Mouse (Mus musculus): ENCODE measurements around the gene Tfip11. TPM values are rescaled to one million over a fixed set of nuclear protein-coding genes. Genes with fewer than 3 reads are reported as not detected.

The Tfip11 gene
- polyA plus RNA-seq, 1 experiment from 2014 or later = 12.0 TPM

DNA sequence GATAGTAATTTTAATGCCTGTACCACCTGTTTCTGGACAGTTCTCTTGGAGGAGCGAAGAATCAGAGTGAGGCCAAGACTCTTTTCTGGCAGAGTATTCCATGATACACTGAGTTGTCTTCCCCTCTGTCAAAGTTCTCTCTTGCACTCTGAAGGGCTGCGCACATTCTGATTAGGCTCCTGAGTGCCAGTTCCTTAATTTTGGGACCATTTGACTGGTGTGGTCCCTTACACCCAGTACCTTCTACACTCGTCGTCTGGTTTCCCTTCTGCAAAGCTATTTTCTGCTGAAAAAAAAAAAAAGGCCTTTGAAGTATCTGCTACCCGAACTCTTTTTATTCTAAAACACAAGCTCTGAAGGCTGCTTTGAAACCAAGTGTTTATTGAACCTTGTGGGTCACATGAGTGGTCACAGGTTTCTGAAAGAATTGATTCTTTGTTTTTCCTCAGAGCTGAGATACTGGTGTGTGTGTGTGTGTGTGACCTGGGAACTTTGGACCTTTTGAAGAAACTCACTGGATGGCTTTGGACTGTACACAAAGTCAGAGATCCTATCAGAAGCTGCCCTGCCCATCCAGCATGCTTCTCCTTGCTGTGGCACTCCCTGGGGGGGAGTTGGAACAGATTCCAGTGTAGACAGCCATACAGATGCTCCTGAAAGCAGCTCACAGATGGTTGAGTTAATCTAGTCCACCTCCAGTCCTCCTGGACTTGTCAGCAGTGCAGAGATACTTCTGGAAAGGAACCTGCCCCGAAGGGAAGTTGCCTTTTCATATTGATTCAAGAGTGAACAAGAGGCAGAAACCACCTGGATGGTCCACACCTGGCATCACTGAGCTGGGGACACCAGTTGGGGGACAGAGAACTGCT lies 18.2 kb downstream of the Tfip11 start:
- peaks cover 21% of the 10 kb centered on the region for H3K36me3 ChIP-seq (replicated peaks)
- no peak overlapping the region for H3K9ac ChIP-seq
- no peak overlapping the region for H3K4me3 ChIP-seq (replicated peaks)
- 59% methylated on average over 6 of the region's 6 CpGs for WGBS (ENCODE audit: insufficient replicate concordance)
- 0 out of 2 replicates have a peak, but pooled peaks have one; percentile 20 for ATAC-seq (ENCODE audit: insufficient read depth)
- H3K27ac ChIP-seq (replicated peaks) = peak overlapping the region; percentile 45
- H3K4me1 ChIP-seq (replicated peaks) = peaks cover 55% of the 10 kb centered on the region
- H3K27me3 ChIP-seq = no peaks in the 10 kb centered on the region
- peak overlapping the region; percentile 75; the same call in 1 of the 2 replicates for H3K4me2 ChIP-seq
- no peaks in the 10 kb centered on the region for H3K9me3 ChIP-seq (replicated peaks)

- Histone ChIP-seq H3K9me3 (replicated peaks) (no peaks in the 10 kb centered on the region), H3K9ac (no peak overlapping the region), H3K27me3 (no peaks in the 10 kb centered on the region), H3K4me2 (peak overlapping the region; percentile 10; the same call in 1 of the 2 replicates), H3K4me1 (replicated peaks) (peaks cover 49% of the 10 kb centered on the region), H3K4me3 (replicated peaks) (no peak overlapping the region), H3K27ac (replicated peaks) (no peak overlapping the region), H3K36me3 (replicated peaks) (peaks cover 27% of the 10 kb centered on the region)
- WGBS (ENCODE audit: insufficient replicate concordance) = 58% methylated on average over 16 of the region's 16 CpGs
- no peak for ATAC-seq (ENCODE audit: insufficient read depth)
Observed at GRCm38 (mm10) chr5:112346211-112346965, 20.2 kb downstream of the Tfip11 start.

DNA sequence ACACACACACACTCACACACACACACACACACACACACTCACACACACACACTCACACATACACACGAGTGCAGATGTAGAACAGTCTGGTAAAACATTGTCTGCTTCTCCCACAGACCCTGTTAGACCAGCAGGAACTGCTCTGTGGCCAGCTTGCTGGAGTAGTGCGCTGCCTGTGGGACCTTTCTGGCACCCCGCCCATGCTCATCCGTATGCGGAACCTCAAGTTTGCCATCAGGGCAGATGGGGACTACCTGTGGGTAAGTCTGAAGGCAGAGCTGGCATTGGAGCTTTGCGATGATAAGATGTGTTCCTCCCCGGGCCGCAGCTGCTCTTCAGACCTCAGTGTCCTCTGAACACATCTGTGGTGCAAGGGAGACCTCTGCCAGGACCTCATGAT lies 23.0 kb downstream of the Tfip11 start:
- no peak overlapping the region for H3K9ac ChIP-seq
- H3K4me3 ChIP-seq (replicated peaks) = no peak overlapping the region
- no peak for ATAC-seq (ENCODE audit: insufficient read depth)
- WGBS (ENCODE audit: insufficient replicate concordance) = 77% methylated on average over 8 of the region's 8 CpGs
- peaks cover 31% of the 10 kb centered on the region for H3K36me3 ChIP-seq (replicated peaks)
- no peaks in the 10 kb centered on the region for H3K27me3 ChIP-seq
- no peak overlapping the region for H3K4me2 ChIP-seq
- no peaks in the 10 kb centered on the region for H3K9me3 ChIP-seq (replicated peaks)
- H3K27ac ChIP-seq (replicated peaks) = no peak overlapping the region
- peaks cover 24% of the 10 kb centered on the region for H3K4me1 ChIP-seq (replicated peaks)

GRCm38 (mm10) chr5:112355493-112355892 lies 29.3 kb downstream of the Tfip11 start:
- H3K36me3 ChIP-seq (replicated peaks) = peaks cover 15% of the 10 kb centered on the region
- ATAC-seq (ENCODE audit: insufficient read depth) = peak; percentile 6; the same call in 1 of the 2 replicates
- peaks cover 38% of the 10 kb centered on the region for H3K4me1 ChIP-seq (replicated peaks)

GRCm38 (mm10) chr5:112355910-112356309 lies 29.8 kb downstream of the Tfip11 start, which contains the start of gene Gm6583:
Gene Gm6583 (minus strand): TSS chr5:112356033.
- peaks cover 13% of the 10 kb centered on the region; the same call in 1 of the 2 replicates for H3K36me3 ChIP-seq (replicated peaks)
- H3K4me2 ChIP-seq = no peak within 1 kb of the TSS
- no peak within 1 kb of the TSS for H3K4me3 ChIP-seq (replicated peaks)
- peaks cover 39% of the 10 kb centered on the region for H3K4me1 ChIP-seq (replicated peaks)
- 43% methylated on average over 13 of the region's 13 CpGs for WGBS (ENCODE audit: insufficient replicate concordance)
- H3K9ac ChIP-seq = no peak within 1 kb of the TSS
- H3K9me3 ChIP-seq (replicated peaks) = no peaks in the 10 kb centered on the region
- H3K27me3 ChIP-seq = no peaks in the 10 kb centered on the region
- peak within 1 kb of the TSS; percentile 2; the same call in 1 of the 2 replicates for H3K27ac ChIP-seq (replicated peaks)
- ATAC-seq (ENCODE audit: insufficient read depth) = peak; percentile 38; the same call in 1 of the 2 replicates

More at GRCm38 (mm10) chr5:112355493-112355892, 29.3 kb downstream of the Tfip11 start:
- Histone ChIP-seq H3K27ac (replicated peaks) (no peak overlapping the region), H3K9ac (no peak overlapping the region), H3K9me3 (replicated peaks) (no peaks in the 10 kb centered on the region), H3K27me3 (no peaks in the 10 kb centered on the region), H3K4me3 (replicated peaks) (no peak overlapping the region), H3K4me2 (no peak overlapping the region)
- whole genome bisulfite sequencing (ENCODE audit: insufficient replicate concordance) = 51% methylated on average over 6 of the region's 6 CpGs

DNA sequence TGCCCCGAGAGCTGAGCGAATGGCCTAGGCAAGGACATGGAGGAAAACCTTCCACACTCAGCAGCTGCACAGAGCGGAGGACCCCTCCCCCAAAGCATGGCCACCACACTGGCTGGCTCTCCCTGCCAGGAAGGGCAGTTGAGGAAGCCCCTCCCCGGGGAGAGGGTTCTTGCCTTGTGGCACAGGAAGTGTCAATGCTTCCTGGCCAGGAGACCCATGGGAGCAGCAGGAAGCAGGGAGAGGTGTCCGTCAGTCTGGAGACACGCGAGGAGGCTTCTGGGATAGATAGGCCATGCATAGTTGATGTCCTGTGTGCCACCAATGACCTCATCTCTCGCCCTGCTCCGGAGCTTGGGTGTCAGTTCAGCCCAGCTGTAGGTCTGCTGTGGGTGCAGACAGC lies 30.2 kb downstream of the Tfip11 start:
- no peaks in the 10 kb centered on the region for H3K27me3 ChIP-seq
- no peak overlapping the region for H3K9ac ChIP-seq
- WGBS (ENCODE audit: insufficient replicate concordance) = 64% methylated on average over 9 of the region's 9 CpGs
- no peak overlapping the region for H3K4me3 ChIP-seq (replicated peaks)
- H3K9me3 ChIP-seq (replicated peaks) = no peaks in the 10 kb centered on the region
- peaks cover 39% of the 10 kb centered on the region for H3K4me1 ChIP-seq (replicated peaks)
- no peak overlapping the region; the same call in 1 of the 2 replicates for H3K27ac ChIP-seq (replicated peaks)
- no peak overlapping the region for H3K4me2 ChIP-seq
- no peak for ATAC-seq (ENCODE audit: insufficient read depth)
- peaks cover 10% of the 10 kb centered on the region; the same call in 1 of the 2 replicates for H3K36me3 ChIP-seq (replicated peaks)

DNA sequence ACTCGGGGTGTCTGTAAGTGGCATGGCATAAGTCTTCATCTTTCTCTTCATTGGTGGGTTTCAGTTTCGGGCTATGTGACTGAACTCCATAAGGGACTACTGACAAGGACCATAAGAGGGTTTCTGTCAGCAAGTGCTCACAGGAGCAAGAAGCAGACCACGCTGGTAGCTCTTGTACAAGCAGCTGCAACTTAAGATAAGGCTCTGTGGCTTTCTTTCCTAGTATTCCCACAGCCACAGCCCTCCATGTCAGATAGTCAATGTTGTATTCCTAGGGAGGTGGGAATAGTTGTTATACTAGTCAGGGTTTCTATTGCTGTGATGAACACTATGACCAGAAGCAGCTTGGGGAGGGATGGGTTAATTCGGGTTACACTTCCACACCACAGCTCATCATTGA lies 33.4 kb downstream of the Tfip11 start:
- Histone ChIP-seq H3K9ac (peak overlapping the region; percentile 35; the same call in 1 of the 2 replicates), H3K9me3 (replicated peaks) (no peaks in the 10 kb centered on the region), H3K4me3 (replicated peaks) (no peak overlapping the region), H3K27me3 (no peaks in the 10 kb centered on the region), H3K27ac (replicated peaks) (peak overlapping the region; percentile 70), H3K4me2 (peak overlapping the region; percentile 46), H3K36me3 (replicated peaks) (peaks cover 16% of the 10 kb centered on the region), H3K4me1 (replicated peaks) (peaks cover 42% of the 10 kb centered on the region)
- 24% methylated on average over 4 of the region's 4 CpGs for WGBS (ENCODE audit: insufficient replicate concordance)
- peak; percentile 80 for ATAC-seq (ENCODE audit: insufficient read depth)

DNA sequence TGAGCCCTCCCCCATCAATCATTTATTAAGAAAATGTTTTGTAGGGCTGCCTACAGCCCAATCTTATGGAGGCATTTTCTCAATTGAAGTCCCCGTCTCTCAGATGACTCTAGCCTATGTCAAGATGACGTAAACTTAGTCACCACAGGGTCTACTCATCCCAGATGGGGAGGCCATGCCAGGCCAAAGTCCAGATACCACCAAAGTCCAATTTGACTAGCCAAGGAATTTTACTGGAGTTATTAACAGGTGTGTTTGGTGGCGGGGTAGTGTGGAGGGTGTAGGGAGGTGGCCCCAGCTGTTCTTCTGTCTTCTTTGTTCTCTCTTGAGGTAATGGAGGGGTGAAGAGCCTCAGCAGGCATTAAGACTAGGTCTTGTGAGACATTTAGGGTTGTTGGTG lies 33.9 kb downstream of the Tfip11 start:
- H3K4me3 ChIP-seq (replicated peaks) = no peak overlapping the region
- H3K4me2 ChIP-seq = peak overlapping the region; percentile 46; the same call in 1 of the 2 replicates
- peak overlapping the region; percentile 70; the same call in 1 of the 2 replicates for H3K27ac ChIP-seq (replicated peaks)
- H3K9ac ChIP-seq = no peak overlapping the region
- 69% methylated on average over 3 of the region's 3 CpGs for WGBS (ENCODE audit: insufficient replicate concordance)
- ATAC-seq (ENCODE audit: insufficient read depth) = no peak
- peaks cover 20% of the 10 kb centered on the region for H3K36me3 ChIP-seq (replicated peaks)
- peaks cover 42% of the 10 kb centered on the region for H3K4me1 ChIP-seq (replicated peaks)
- H3K9me3 ChIP-seq (replicated peaks) = no peaks in the 10 kb centered on the region
- no peaks in the 10 kb centered on the region for H3K27me3 ChIP-seq

DNA sequence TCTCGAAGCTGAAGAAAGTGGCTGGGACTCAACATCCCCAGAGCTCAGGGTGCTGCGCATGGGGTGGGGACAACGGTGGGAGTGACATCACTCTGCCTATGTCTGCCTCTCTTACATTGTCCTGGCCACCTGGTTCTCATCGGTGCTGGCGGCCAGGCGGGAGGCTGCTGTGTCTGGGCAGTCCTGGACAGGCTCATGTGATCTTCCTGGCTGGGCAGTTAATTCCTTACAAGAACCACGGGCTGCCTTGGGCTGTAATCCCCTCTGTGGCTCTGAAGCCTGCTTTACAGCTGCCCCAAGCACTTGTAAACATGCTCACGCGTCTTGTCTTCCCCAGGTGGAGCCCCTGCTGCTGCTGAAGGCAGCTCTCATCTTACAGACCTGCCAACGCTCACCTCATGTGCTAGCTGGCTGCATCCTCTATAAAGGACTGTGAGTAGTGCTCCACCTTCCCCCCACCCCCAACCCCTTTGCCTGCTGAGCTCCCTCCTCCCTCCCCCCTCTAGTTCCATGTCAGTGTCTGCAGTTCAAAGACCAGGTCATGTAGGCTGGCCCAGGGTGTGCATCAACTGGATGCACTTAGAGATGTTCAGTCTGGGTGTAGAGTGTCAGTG lies 38.1 kb downstream of the Tfip11 start:
- Histone ChIP-seq H3K4me3 (replicated peaks) (no peak overlapping the region), H3K27me3 (no peaks in the 10 kb centered on the region), H3K4me2 (no peak overlapping the region), H3K27ac (replicated peaks) (no peak overlapping the region), H3K36me3 (replicated peaks) (peaks cover 26% of the 10 kb centered on the region), H3K9me3 (replicated peaks) (no peaks in the 10 kb centered on the region), H3K4me1 (replicated peaks) (peaks cover 15% of the 10 kb centered on the region), H3K9ac (no peak overlapping the region)
- no peak for ATAC-seq (ENCODE audit: insufficient read depth)
- 78% methylated on average over 10 of the region's 10 CpGs for WGBS (ENCODE audit: insufficient replicate concordance)

- H3K9ac ChIP-seq = no peak overlapping the region
- no peak overlapping the region for H3K27ac ChIP-seq (replicated peaks)
- H3K4me1 ChIP-seq (replicated peaks) = peaks cover 3% of the 10 kb centered on the region; the same call in 1 of the 2 replicates
- WGBS (ENCODE audit: insufficient replicate concordance) = 80% methylated on average over 6 of the region's 6 CpGs
- H3K4me3 ChIP-seq (replicated peaks) = no peak overlapping the region
- H3K27me3 ChIP-seq = no peaks in the 10 kb centered on the region
- H3K4me2 ChIP-seq = no peak overlapping the region
- ATAC-seq (ENCODE audit: insufficient read depth) = no peak
- H3K36me3 ChIP-seq (replicated peaks) = peaks cover 32% of the 10 kb centered on the region
- no peaks in the 10 kb centered on the region for H3K9me3 ChIP-seq (replicated peaks)
Observed at GRCm38 (mm10) chr5:112366879-112367278, 40.7 kb downstream of the Tfip11 start.

All from liver, embryonic 15.5 days (tissue).